12 mouse cellular contexts compared by ENCODE assay signal in genomic region chr16:87611420-87611819, GRCm38 (mm10). TPM values are rescaled to one million over a fixed set of nuclear protein-coding genes. Genes with fewer than 3 reads are reported as not detected.
DNase-seq lines count a peak whose midpoint lies in the region; ATAC-seq and TF ChIP-seq lines count a peak whose summit lies in the region.
"Had no signal": no experiment of that assay in that cellular context is flagged by ENCODE, and none has a peak within 500 bp of the region (broad histone marks: within the 10 kb centered on the region; RNA-seq: fewer than 3 reads in every experiment).

No protein-coding gene starts in this region.

- no peak overlapping the region for H3K27ac ChIP-seq in heart, adult 2 months
- no peak overlapping the region for H3K27ac ChIP-seq in heart, embryonic 10.5 days
- H3K27ac ChIP-seq in heart, embryonic 12.5 days (ENCODE audit: poor library complexity, severe bottlenecking), result no peak overlapping the region
- H3K27ac ChIP-seq in lung, embryonic 15.5 days, result no peak overlapping the region
- no peak overlapping the region for H3K27ac ChIP-seq in forebrain, embryonic 11.5 days (ENCODE audit: low read depth, low read length)
- no peak overlapping the region for H3K27ac ChIP-seq in midbrain, embryonic 16.5 days (ENCODE audit: low read length)
- H3K27ac ChIP-seq: embryonic facial prominence, embryonic 15.5 days had no signal

- no peak for TF ChIP-seq EP300 in heart, adult 2 months (IDR thresholded peaks at IDR 0.05; ENCODE audit: insufficient read depth, low read depth, low read length)

- WGBS in heart, adult 2 months, result 41% methylated on average over 14 of the region's 14 CpGs
- 48% methylated on average over 14 of the region's 14 CpGs for WGBS in heart, embryonic 10.5 days
- WGBS in heart, embryonic 12.5 days, result 42% methylated on average over 14 of the region's 14 CpGs
- 41% methylated on average over 14 of the region's 14 CpGs for WGBS in lung, embryonic 15.5 days
- 89% methylated on average over 14 of the region's 14 CpGs for WGBS in forebrain, embryonic 11.5 days
- 88% methylated on average over 14 of the region's 14 CpGs for WGBS in midbrain, embryonic 16.5 days

- no peaks in the 10 kb centered on the region for H3K27me3 ChIP-seq in heart, adult 2 months (ENCODE audit: control insufficient read depth, insufficient read depth, low read length)
- H3K27me3 ChIP-seq in heart, embryonic 10.5 days (ENCODE audit: insufficient read depth, poor library complexity, severe bottlenecking), result no peaks in the 10 kb centered on the region
- 0 out of 2 replicates have a peak, but pooled peaks cover 16% of the 10 kb centered on the region for H3K27me3 ChIP-seq in E14TG2a.4 (ENCODE audit: insufficient read depth, low read length)
- H3K27me3 ChIP-seq in heart, embryonic 12.5 days (replicated peaks), result no peaks in the 10 kb centered on the region
- H3K27me3 ChIP-seq in lung, embryonic 15.5 days, result no peaks in the 10 kb centered on the region
- no peaks in the 10 kb centered on the region for H3K27me3 ChIP-seq in forebrain, embryonic 11.5 days (ENCODE audit: control insufficient read depth, insufficient read depth, low read length)
- no peaks in the 10 kb centered on the region for H3K27me3 ChIP-seq in midbrain, embryonic 16.5 days (ENCODE audit: control insufficient read depth, insufficient read depth, low read depth, low read length)
- H3K27me3 ChIP-seq: embryonic facial prominence, embryonic 15.5 days; Patski had no signal

- TF ChIP-seq CTCF in heart, adult 2 months (IDR thresholded peaks at IDR 0.05), result no peak
- TF ChIP-seq CTCF in E14TG2a.4 (conservative IDR thresholded peaks at IDR 0.05; ENCODE audit: low read length), result no peak

- intact Hi-C loops in heart, adult 2 months (cut with DNase I), result no loop called here

- no peak for ATAC-seq in heart, embryonic 12.5 days (ENCODE audit: insufficient number of reproducible peaks, low FRiP score)
- ATAC-seq in lung, embryonic 15.5 days (ENCODE audit: borderline replicate concordance, extremely low read depth, low FRiP score, low TSS enrichment), result no peak
- ATAC-seq in forebrain, embryonic 11.5 days (replicated peaks; ENCODE audit: low FRiP score), result no peak
- no peak for ATAC-seq in midbrain, embryonic 16.5 days
- ATAC-seq: Patski had no signal

- no peaks in the 10 kb centered on the region; the same call in none of the 2 replicates for H3K4me1 ChIP-seq in heart, adult 2 months (ENCODE audit: control insufficient read depth, insufficient read depth, low read length)
- peaks cover 11% of the 10 kb centered on the region; the same call in 1 of the 2 replicates for H3K4me1 ChIP-seq in heart, embryonic 10.5 days
- H3K4me1 ChIP-seq in E14TG2a.4 (replicated peaks; ENCODE audit: low read depth, low read length), result peaks cover 20% of the 10 kb centered on the region
- H3K4me1 ChIP-seq in heart, embryonic 12.5 days (replicated peaks), result peaks cover 9% of the 10 kb centered on the region; the same call in 1 of the 2 replicates
- no peaks in the 10 kb centered on the region; the same call in 1 of the 2 replicates for H3K4me1 ChIP-seq in lung, embryonic 15.5 days
- no peaks in the 10 kb centered on the region for H3K4me1 ChIP-seq in forebrain, embryonic 11.5 days (replicated peaks; ENCODE audit: control insufficient read depth, insufficient read depth, low read length)
- H3K4me1 ChIP-seq in midbrain, embryonic 16.5 days (ENCODE audit: control insufficient read depth, insufficient read depth, low read length), result no peaks in the 10 kb centered on the region
- H3K4me1 ChIP-seq: embryonic facial prominence, embryonic 15.5 days had no signal

- H3K9me3 ChIP-seq in heart, embryonic 10.5 days, result no peaks in the 10 kb centered on the region
- H3K9me3 ChIP-seq in E14TG2a.4 (ENCODE audit: low read length), result no peaks in the 10 kb centered on the region
- no peaks in the 10 kb centered on the region for H3K9me3 ChIP-seq in heart, embryonic 12.5 days (replicated peaks)
- H3K9me3 ChIP-seq in lung, embryonic 15.5 days, result no peaks in the 10 kb centered on the region
- H3K9me3 ChIP-seq in forebrain, embryonic 11.5 days (ENCODE audit: control insufficient read depth, low read length), result no peaks in the 10 kb centered on the region
- H3K9me3 ChIP-seq in midbrain, embryonic 16.5 days (replicated peaks; ENCODE audit: control insufficient read depth, low read length, poor library complexity, severe bottlenecking), result no peaks in the 10 kb centered on the region
- H3K9me3 ChIP-seq: embryonic facial prominence, embryonic 15.5 days had no signal

- H3K4me3 ChIP-seq in heart, adult 2 months, result peak overlapping the region; percentile 29
- no peak overlapping the region for H3K4me3 ChIP-seq in heart, embryonic 10.5 days
- H3K4me3 ChIP-seq in E14TG2a.4 (replicated peaks; ENCODE audit: low read length), result peak overlapping the region; percentile 29
- H3K4me3 ChIP-seq in heart, embryonic 12.5 days, result 0 out of 2 replicates have a peak overlapping the region, but pooled peaks have one; percentile 17
- no peak overlapping the region for H3K4me3 ChIP-seq in lung, embryonic 15.5 days
- H3K4me3 ChIP-seq in forebrain, embryonic 11.5 days (ENCODE audit: low read depth, low read length), result no peak overlapping the region
- no peak overlapping the region for H3K4me3 ChIP-seq in midbrain, embryonic 16.5 days (ENCODE audit: low read depth, low read length)
- H3K4me3 ChIP-seq: embryonic facial prominence, embryonic 15.5 days had no signal

- DNase-seq in heart, adult 2 months, result peak; percentile 46 to 64
- DNase-seq in heart, embryonic 10.5 days (ENCODE audit: low spot score), result no peak
- DNase-seq in forebrain, embryonic 11.5 days (ENCODE audit: low spot score), result no peak
- no peak for DNase-seq in spleen, postnatal 14 days (ENCODE audit: low spot score in 2 of 2)
- DNase-seq: cerebellum, postnatal 14 days had no signal

- H3K4me2 ChIP-seq in heart, embryonic 12.5 days, result peak overlapping the region; percentile 56
- peak overlapping the region; percentile 39 for H3K4me2 ChIP-seq in lung, embryonic 15.5 days
- H3K4me2 ChIP-seq in forebrain, embryonic 11.5 days (ENCODE audit: low read depth, low read length, severe bottlenecking), result no peak overlapping the region
- no peak overlapping the region for H3K4me2 ChIP-seq in midbrain, embryonic 16.5 days (ENCODE audit: low read length)
- H3K4me2 ChIP-seq: embryonic facial prominence, embryonic 15.5 days had no signal

- no peak overlapping the region for H3K9ac ChIP-seq in heart, adult 2 months (ENCODE audit: low read depth, low read length)
- no peak overlapping the region for H3K9ac ChIP-seq in heart, embryonic 12.5 days
- H3K9ac ChIP-seq in lung, embryonic 15.5 days, result no peak overlapping the region
- H3K9ac ChIP-seq in forebrain, embryonic 11.5 days (ENCODE audit: low read length), result no peak overlapping the region
- H3K9ac ChIP-seq in midbrain, embryonic 16.5 days (ENCODE audit: low read depth, low read length), result no peak overlapping the region
- H3K9ac ChIP-seq: embryonic facial prominence, embryonic 15.5 days had no signal

- H3K36me3 ChIP-seq in heart, adult 2 months (ENCODE audit: control insufficient read depth, insufficient read depth, low read length), result no peaks in the 10 kb centered on the region
- no peaks in the 10 kb centered on the region for H3K36me3 ChIP-seq in heart, embryonic 10.5 days
- no peaks in the 10 kb centered on the region for H3K36me3 ChIP-seq in E14TG2a.4 (ENCODE audit: insufficient read depth, low read length)
- no peaks in the 10 kb centered on the region for H3K36me3 ChIP-seq in heart, embryonic 12.5 days
- H3K36me3 ChIP-seq in lung, embryonic 15.5 days, result no peaks in the 10 kb centered on the region
- H3K36me3 ChIP-seq in forebrain, embryonic 11.5 days (ENCODE audit: control insufficient read depth, insufficient read depth, low read length), result no peaks in the 10 kb centered on the region
- H3K36me3 ChIP-seq in midbrain, embryonic 16.5 days (ENCODE audit: control insufficient read depth, insufficient read depth, low read length), result no peaks in the 10 kb centered on the region
- H3K36me3 ChIP-seq: embryonic facial prominence, embryonic 15.5 days had no signal

- H3K79me2 ChIP-seq in heart, adult 2 months (replicated peaks; ENCODE audit: control insufficient read depth, insufficient read depth, low read length), result no peaks in the 10 kb centered on the region

- no peak for TF ChIP-seq POLR2A in heart, adult 2 months (IDR thresholded peaks at IDR 0.05; ENCODE audit: insufficient read depth, low read depth, low read length)

RNA-seq across cellular contexts. Expression of gene Map3k7cl, which starts 58.3 kb away (rescaled TPM):
- 1 to 10 TPM; 2.0 to 2.2 TPM for total RNA-seq in heart, adult 2 months (2021)
- polyA plus RNA-seq in heart, adult 2 months (2012; rRNA removed), result 1.5 and 1.6 TPM in 2 replicates
- polyA plus RNA-seq in heart, embryonic 10.5 days (2016; fragmentation: Nextera tagmentation; extraction: Ambion mirVana), result not detected in 2 replicates
- 0.13 TPM in 1 of 2 replicates, not detected in the other for polyA plus RNA-seq in heart, embryonic 12.5 days (2016; fragmentation: Nextera tagmentation; extraction: Ambion mirVana)
- 0.57 and 0.82 TPM in 2 replicates for polyA plus RNA-seq in lung, embryonic 15.5 days (2015; fragmentation: Nextera tagmentation; extraction: Ambion mirVana)
- 0.15 TPM in 1 of 2 replicates, not detected in the other for polyA plus RNA-seq in forebrain, embryonic 11.5 days (2014; fragmentation: Nextera tagmentation; extraction: Ambion mirVana)
- polyA plus RNA-seq in midbrain, embryonic 16.5 days (2015; fragmentation: Nextera tagmentation; extraction: Ambion mirVana), result not detected in 2 replicates
- polyA plus RNA-seq: midbrain, postnatal 0 days had no signal

Comparison
In these comparisons a context has a peak if more than half of its experiments do, and no peak if none do; other contexts are left out.
1. DNase-seq: peak in heart, adult 2 months (2 of 2); none in heart, embryonic 10.5 days (single experiment), forebrain, embryonic 11.5 days (single experiment) and spleen, postnatal 14 days (0 of 2).
2. H3K4me3 ChIP-seq: peak in heart, adult 2 months (single experiment), E14TG2a.4 (single experiment) and heart, embryonic 12.5 days (single experiment); none in heart, embryonic 10.5 days (single experiment), lung, embryonic 15.5 days (single experiment), forebrain, embryonic 11.5 days (single experiment) and midbrain, embryonic 16.5 days (single experiment).
3. H3K4me2 ChIP-seq: peak in heart, embryonic 12.5 days (single experiment) and lung, embryonic 15.5 days (single experiment); none in forebrain, embryonic 11.5 days (single experiment) and midbrain, embryonic 16.5 days (single experiment).